Mouse (Mus musculus) cortical plate, adult 2 months (tissue): ENCODE measurements around the gene Cdh10. TPM values are rescaled to one million over a fixed set of nuclear protein-coding genes. Genes with fewer than 3 reads are reported as not detected.

Experiments
- H3K27ac ChIP-seq: fragments of 200-500 bp; 2 replicates; pipeline ENCODE4 v1.5.1; 2012; ENCODE audit warnings: low read length, control low read depth, inconsistent platforms; ENCODE audit not compliant: insufficient read depth
- H3K4me1 ChIP-seq: fragments of 200-500 bp; 2 replicates; pipeline ENCODE4 v1.6.1; 2011; ENCODE audit warnings: low read length; ENCODE audit not compliant: control insufficient read depth, insufficient read depth
- H3K4me3 ChIP-seq: fragments of 200-500 bp; 2 replicates; pipeline ENCODE4 v1.5.1; 2011; ENCODE audit warnings: mild to moderate bottlenecking, low read length, control low read depth; ENCODE audit not compliant: insufficient read depth
- CTCF ChIP-seq: fragments of 200-500 bp; IDR thresholded peaks from 2 replicates; pipeline ENCODE4 v1.5.1; 2011; ENCODE audit warnings: mild to moderate bottlenecking, control low read depth, low read length; ENCODE audit not compliant: insufficient read depth; ENCODE audit errors: extremely low read depth
- POLR2A ChIP-seq: fragments of 200-500 bp; IDR thresholded peaks from 2 replicates; pipeline ENCODE4 v1.6.1; 2011; ENCODE audit warnings: mild to moderate bottlenecking, low read length, control low read depth; ENCODE audit not compliant: insufficient read depth; ENCODE audit errors: extremely low read depth
- polyA plus RNA-seq: library from polyadenylated mRNA; depleted of rRNA; stranded (reverse); fragments of >200 nt; gene quantifications from 2 replicates; pipeline ENCODE4 v1.2.3, GENCODE M21; 2012

Cdh10 gene
- polyA plus RNA-seq, 1 experiment: 36.6 TPM

GRCm38 (mm10) chr15:19040077-19040476 lies 221.3 kb downstream of the Cdh10 start:
- H3K4me1 ChIP-seq: no peaks in the 10 kb centered on the region
- no peak for TF ChIP-seq CTCF
- TF ChIP-seq POLR2A: no peak
- H3K27ac ChIP-seq: no peak overlapping the region
- no peak overlapping the region for H3K4me3 ChIP-seq
